Mouse (Mus musculus) heart, postnatal 14 days (tissue): ENCODE measurements around the gene Lyrm2. TPM values are rescaled to one million over a fixed set of nuclear protein-coding genes. Genes with fewer than 3 reads are reported as not detected.

Experiments
- DNase-seq, 2 experiments: peaks; one replicate each; pipeline ENCODE4 v3.0.0; 2021 to 2022
- intact Hi-C: fragments of 180-260 bp; cut with DNase I; formaldehyde crosslinking; loops from one replicate; pipeline ENCODE4 v1.15.1; 2025
- long read RNA-seq, 2 experiments: library from polyadenylated mRNA; stranded (forward); transcript quantifications; one replicate each; pipeline ENCODE4 v2.0.0; 2021
- total RNA-seq, 2 experiments: library from RNA; stranded (reverse); gene quantifications; 2 replicates each; pipeline ENCODE4 v1.2.3; 2021

Lyrm2 gene
- 10 to 100 TPM; 32.6 to 37.6 TPM for total RNA-seq
- long read RNA-seq, experiment 1, transcript Lyrm2-201 (3 exons, 465 nt) = major isoform, 23 of 24 reads
- long read RNA-seq, experiment 1, partial matches to known transcripts = 0 of 24 reads
- long read RNA-seq, experiment 1, other reads (novel, unspliced or antisense) = 0 of 24 reads
- long read RNA-seq, experiment 2, transcript Lyrm2-201 (3 exons, 465 nt) = major isoform, 27 of 28 reads
- long read RNA-seq, experiment 2, partial matches to known transcripts = 0 of 28 reads
- long read RNA-seq, experiment 2, other reads (novel, unspliced or antisense) = 1 of 28 reads

DNA sequence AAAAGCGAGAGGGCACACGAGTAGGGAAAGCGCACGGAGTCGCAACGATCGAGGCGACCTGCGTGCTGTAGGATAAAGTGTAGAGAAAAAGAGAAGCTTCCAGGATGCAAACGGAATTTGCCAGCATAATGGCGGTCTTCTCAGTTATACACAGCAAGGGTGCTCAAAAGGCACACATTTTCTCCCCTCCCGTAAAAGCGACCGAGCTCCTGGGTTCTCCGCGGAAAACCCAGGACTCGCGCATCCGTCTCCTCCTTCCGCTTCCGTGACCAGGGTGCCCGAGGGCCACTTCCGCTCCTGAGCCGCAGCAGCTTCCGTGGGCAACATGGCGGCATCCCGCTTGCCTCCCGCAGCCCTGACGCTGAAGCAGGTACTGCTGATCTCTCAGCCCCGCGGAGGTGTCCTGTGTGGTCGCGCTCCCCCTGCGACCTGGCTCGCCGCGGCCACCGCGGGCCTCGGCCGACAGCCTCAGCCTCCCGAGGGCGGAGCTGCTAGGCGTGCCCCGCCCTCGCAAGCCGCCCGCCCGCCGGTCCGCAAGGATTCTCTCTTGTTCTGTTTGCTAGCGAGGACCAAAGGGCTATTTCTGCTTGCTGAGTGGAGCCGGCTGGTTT is at the start of gene Lyrm2:
Lyrm2 (plus strand) TSS at position 288 of the 611 bp plus-strand sequence.
- intact Hi-C loops = loop anchor here (10.0 kb wide), 1 partner anchor 155 kb away; the partner anchor contains the start of gene Ankrd6
- peak; percentile 76 to 79 for DNase-seq

DNA sequence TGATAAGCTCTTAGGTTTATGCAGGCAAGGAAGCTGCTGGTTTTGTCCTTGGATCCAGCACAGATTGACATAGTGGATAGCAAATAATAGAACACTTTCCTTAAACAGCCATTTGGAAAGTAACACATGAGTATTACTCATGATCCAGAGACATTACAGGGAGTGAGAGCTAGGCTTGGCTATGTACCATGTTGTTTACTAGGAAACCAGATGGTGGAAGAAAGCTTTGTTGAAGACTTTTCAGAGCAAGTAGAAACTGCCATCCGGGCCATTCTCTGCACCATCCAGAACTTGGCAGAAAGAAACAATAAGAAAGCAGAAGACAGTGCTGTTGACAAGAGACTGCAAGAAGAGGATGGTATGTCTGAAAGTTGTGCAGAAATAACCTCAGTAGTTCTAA is 49.3 kb upstream of the Lyrm2 start:
- intact Hi-C loops = no loop called here
- DNase-seq = no peak

DNA sequence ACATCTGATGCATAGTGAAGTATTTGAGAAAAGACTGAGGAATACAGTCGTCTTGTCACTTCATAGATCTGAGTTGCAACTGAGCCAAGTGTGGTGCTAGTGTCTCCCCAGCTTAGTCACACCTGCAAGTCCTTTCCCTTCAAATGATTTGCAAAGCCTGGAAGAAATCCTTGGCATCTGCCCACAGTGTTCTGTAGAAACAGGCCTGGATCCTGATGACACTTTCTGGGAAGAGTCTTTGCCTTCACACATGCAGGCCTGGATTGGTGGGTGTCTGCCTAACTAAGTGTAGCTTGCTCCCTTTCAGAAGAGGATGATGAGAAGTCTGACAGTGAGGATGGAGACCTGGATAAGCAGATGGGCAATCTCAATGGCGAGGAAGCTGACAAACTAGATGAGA is 42.6 kb upstream of the Lyrm2 start:
- intact Hi-C loops = no loop called here

DNA sequence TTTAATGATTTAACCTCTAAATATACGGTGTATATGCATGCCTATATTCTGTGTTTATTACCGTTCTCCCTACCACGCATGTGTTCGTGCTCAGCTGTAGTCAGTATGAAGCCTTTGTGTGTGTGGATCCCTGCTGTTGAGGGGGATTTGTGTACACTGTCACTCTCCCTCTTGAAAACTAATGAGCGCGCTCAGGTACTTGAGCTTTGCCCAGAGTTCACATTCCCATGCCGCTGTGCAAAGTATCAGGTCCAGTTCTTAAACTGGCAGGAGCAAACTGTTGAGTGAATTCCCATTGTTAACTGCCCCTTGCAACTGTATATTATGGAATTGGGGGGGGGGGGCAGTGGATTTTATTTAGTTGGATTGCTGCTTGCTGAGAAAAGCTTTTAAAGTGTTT is 32.6 kb upstream of the Lyrm2 start:
- no peak for DNase-seq
- intact Hi-C loops = no loop called here

More for the DNA sequence above, 42.6 kb upstream of the Lyrm2 start:
- DNase-seq = no peak

DNA sequence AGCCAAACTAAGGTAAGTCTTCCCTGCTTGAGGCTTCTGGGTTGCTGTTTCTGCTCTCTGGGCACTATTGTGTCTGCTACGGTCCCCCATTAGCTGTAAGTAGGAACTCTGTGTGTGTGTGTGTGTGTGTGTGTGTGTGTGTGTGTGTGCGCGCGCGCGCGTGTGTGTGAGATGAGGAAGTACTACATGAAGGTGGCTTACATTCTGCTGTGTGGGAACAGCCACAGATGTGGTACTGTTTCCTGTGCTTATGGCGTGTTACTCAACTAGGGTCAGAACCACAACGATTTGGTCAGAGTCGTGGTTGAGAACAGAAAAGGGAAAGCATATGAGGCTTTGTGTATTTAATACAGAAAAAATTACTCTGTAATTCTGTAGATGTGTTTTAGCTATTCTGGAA is 32.0 kb upstream of the Lyrm2 start:
- intact Hi-C loops = no loop called here

DNA sequence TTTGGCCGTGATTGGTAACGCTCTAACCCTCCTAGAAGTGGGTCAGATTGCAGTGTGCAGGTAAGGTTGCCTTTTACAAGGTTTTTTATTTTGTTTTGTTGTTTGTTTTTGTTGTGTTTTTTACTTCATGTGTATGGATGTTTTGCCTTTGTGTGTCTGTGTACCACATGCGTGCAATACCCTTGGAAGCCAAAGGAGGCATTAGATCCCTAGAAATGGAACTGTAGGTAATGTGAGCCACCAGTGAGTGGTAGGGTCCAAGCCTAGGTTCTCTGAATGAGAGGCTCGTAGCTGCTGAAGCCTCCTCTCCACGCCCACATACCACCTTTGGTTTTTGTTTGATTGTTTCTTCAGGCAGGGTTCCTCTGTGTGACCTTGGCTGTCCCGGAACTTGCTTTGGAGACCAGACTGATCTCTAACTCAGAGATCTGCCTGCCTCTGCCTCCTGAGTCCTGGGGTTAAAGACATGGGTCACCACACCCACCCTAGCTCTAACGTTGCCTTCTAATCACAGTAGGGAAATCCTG is 29.7 kb upstream of the Lyrm2 start:
- intact Hi-C loops = no loop called here
- no peak for DNase-seq

More for the DNA sequence above, 32.0 kb upstream of the Lyrm2 start:
- DNase-seq = no peak

DNA sequence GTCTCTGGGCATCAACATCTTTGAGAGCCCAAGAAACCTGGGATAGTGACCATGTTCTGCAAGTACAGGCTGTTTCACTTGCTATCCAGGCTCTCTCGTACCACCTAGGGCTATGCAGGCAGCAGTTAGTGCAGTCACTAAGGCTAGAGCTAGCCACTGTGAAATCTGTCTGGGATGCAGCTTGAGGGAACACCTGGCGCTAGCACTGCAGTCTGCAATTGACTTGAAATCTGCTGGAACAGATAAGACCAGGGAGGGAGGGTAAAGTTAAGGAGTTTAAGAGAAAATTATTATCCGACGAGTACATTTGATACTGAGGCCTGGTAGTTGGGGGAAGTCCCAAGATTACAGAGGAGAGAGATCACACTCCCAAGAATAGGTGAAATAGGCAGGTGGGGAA is 20.1 kb upstream of the Lyrm2 start:
- intact Hi-C loops = no loop called here
- DNase-seq = no peak

DNA sequence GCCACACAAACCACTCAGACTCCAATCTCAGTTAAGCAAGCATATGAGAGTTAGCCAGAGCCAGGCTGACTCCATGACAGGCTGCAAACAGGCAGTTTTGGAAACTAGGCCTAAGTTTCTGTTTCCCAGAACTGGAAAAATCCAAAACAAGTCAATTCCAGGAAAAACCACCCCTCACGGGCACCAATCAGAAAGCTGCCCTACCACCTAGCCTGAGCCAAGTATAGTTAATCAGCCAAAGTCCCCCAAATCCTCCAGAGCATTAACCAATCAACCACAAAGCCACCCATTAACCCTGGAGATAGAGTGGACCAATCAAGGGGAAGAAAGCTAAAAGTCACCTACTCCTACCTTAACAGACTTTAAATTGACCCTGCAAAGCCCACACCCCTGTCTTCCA is 12.9 kb upstream of the Lyrm2 start:
- intact Hi-C loops = no loop called here
- DNase-seq = no peak

DNA sequence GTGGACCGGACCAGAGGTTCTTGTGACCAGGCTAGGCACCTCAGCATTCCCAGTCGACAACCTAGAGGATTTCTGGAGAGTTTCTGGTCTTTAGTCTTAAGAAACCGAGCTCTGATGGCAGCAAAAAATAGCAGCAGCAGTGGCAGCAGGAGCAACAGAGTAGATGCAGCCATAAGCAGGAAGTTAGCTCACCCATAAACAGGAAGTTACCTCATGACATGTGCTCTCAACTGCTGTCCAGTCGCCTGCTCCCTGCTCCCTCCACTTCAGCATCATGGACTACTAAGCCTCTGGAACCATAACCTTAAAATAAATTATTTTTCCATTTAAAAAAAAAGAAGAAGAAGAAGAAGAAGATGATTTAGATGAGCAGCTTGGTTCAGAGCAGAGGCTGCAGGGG is 11.0 kb upstream of the Lyrm2 start:
- no peak for DNase-seq
- intact Hi-C loops = no loop called here

DNA sequence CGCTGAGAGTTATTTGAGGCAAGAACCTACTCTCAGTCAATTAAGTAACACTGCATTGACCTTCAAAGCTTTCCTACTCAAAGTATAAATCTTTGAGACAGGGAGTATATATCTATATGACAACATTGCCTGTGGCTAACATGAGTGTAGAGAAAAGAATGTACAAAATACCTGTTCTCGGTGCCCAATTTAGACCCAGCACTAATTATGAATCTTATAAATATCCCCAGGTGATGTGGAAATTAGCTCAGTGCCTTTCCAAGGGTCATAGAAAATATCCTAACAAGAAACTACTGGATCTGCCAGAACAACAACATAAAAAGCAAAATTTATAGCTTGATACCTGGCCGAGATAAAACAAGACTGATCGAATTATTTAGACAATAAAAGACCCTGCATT is 1.1 kb upstream of the Lyrm2 start:
- intact Hi-C loops = no loop called here
- DNase-seq = no peak

DNA sequence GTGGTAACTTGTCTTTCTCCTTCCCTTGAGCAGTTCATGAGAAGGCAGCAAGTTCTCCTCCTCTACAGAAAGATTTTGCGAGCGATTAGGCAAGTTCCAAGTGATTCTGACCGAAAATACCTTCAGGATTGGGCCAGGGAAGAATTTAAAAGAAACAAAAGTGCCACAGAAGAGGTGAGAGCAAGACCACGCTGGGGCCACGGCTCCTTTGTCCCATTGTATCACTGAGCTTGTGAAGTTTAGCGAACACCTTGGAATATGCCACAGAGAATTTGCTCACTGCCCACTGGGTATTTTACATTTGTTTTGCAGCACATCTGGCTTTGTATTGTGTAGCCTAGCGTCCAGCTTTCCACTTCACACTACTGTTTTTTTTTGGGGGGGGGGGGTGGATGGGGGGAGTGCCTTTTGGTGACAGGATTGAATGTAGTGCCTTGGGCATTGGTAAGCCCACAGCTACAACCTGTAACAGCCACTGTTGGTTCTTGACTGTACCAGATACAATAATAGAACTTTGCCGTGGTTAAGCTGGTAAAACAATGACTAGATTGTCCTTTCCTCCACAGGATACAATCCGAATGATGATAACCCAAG is 621 bp downstream of the Lyrm2 start:
- intact Hi-C loops = loop anchor here (10.0 kb wide), 1 partner anchor 154 kb away; the partner anchor contains the start of gene Ankrd6
- DNase-seq = no peak

DNA sequence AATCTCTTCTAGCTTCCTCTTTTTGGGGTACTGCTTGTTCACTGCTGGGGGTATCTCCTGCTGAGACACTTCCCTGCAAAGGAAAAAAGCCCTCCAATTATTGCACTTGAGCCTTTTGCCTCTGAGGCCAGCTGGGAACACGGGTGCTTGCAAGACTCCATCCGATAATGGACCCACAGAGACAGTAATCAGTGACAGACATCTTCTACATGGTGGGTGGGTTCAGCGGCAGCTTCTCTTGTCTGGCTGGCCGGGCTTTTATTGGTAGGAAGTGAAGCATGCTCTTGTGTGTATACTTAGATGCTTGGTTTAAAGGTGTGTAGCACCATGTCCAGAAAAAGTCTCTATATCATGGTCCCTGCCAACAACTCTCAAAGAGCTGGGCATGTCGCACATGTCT is 17.4 kb downstream of the Lyrm2 start:
- DNase-seq = no peak
- intact Hi-C loops = loop anchor here (5.0 kb wide), 1 partner anchor 65 kb away; no protein-coding TSS in a partner anchor

DNA sequence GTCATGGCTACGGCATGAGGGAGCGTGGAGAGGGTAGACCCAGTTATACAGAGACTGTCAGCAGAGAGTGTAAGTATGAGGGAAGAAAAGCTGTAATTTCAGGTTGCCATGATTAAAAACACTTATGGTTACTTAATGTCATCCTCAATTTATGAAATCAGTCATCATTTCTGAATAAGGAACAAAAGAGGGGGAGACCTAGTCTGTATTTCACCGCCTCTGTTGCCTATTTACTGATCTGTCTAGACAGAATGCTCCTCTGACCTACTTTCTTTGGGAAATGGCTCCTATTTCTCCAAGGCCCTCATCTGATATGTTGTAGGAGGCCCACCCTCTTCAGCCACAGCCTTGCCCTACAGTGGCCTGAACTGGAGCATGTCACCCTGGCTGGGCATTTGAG is 20.6 kb downstream of the Lyrm2 start:
- no peak for DNase-seq
- intact Hi-C loops = no loop called here

DNA sequence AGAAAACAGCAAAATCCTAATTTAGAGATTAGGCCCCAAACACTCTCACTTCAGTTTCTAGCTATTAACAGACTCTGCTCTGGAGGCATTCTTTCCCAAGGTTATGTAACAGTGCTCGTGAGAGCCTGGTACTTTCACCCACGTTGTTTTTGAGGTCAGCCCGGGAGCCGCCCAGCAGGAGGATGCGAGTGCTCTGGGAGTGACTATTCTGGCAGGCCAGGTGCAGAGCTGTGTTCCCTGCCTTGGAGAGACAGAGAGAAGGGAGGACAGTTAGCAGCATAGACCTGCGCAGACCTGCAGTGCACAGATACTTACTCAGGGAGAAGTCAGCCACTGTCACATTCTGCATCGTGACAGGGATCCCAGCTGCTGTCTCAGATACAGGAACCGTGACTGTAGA is 24.2 kb downstream of the Lyrm2 start:
- DNase-seq = no peak
- intact Hi-C loops = no loop called here

DNA sequence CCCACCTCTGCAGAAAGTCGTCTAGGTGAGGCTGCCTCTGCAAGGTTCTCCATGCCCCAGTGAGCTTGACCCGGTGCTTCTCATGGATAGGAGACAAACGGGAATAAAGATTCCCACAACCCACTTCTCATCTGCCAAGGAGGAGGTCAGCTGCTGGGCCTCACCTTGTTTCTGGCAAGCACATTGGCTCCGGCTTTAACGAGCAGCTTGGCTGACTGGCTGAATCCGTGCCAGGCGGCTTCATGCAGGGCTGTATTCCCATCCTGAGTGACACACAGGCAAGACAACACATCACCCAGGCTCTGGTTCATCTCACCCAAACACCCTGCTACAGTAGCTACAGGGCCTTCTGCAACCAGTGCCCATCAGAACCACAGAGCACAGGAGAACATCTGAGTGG is 26.9 kb downstream of the Lyrm2 start:
- DNase-seq = peak; percentile 27 to 37

DNA sequence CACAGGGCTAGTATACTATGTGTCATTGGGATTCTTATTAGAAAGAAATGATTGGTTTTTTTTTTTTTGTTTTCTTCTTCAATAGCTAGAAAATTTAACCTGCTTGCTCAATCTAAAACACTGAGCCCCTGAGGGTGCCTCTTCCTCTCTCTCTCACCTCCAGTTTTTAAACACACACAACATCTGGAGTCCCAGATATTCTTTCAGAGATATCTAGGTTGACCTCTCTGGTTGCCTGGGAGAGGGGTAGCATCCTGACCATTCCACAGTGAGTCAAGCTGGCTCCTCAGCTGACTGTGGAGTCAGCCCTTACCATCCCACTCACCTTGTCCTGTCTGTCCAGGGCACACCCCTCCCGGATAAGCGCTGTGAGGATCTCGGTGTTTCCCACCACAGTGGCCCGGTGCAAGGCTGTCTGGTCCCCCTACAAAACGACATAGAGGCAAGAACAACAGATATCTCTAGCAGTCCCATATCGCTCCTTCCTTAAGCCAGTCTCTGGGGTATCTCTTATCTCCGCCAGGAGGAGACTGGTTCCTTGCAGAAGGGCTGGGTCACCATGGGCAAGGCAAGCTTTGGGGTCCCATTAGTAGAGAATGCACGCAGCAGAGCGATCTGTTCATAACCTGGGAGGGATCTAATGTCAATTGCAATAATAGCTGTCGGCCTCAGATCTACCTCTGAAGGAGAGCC is 28.5 kb downstream of the Lyrm2 start:
- intact Hi-C loops = no loop called here
- DNase-seq = no peak

More for the DNA sequence above, 26.9 kb downstream of the Lyrm2 start:
- intact Hi-C loops = no loop called here

DNA sequence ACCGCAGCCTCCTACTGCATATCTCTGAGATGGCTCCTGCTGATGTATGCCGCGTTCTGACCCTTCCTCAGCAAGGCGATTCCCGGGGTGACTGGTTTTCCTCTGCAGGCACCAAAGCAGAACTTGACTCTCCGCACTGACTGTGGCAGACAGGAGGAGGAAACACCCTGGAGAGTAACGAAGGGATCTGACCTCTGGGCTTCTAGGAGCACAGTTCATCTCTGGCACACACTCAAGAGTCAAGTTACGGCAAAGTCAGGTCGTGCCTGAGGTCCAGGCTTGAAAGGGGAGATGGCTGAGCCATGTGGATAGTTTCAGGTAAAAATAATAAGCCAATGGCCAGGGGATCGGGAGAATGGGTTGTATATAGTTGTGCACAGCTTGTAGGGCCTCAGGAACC is 29.3 kb downstream of the Lyrm2 start:
- no peak for DNase-seq
- intact Hi-C loops = no loop called here

DNA sequence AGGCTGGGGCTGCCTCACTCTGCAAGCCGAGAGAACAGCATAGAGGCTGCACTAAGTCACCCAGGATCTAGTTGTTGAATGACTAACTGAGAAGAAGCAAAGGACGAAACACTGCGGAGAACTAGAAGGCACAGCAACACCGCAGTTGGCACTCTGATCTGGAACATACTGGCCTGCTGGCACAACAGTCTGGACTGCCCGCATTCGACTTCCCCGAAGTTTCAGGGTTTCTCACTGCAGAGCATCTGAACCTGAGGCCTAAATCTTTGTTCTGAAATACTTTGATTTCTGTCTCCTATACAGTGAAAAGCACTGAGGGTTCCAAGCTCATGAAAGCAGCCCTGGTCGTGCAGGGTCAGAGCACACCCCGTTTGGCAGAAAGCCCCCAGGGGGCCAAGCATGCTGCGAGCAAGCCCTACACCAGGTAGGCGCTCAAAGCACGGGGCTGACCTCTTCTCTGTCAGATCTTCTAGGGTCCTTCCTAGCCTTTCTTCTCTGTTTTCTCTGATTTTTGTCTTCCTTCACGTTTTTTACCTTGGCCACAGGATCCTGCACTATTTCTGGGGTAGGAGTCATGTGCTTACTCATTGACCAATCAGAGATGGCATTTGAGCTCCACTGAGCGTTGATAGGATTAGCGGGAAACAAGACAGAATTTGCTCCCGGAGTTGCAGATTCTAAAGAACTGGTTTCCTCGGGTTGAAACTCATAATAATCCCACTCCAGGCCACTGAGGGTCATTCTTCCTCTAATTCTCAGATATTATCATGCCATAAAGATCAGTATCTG is 33.6 kb downstream of the Lyrm2 start:
- intact Hi-C loops = no loop called here
- DNase-seq = no peak

DNA sequence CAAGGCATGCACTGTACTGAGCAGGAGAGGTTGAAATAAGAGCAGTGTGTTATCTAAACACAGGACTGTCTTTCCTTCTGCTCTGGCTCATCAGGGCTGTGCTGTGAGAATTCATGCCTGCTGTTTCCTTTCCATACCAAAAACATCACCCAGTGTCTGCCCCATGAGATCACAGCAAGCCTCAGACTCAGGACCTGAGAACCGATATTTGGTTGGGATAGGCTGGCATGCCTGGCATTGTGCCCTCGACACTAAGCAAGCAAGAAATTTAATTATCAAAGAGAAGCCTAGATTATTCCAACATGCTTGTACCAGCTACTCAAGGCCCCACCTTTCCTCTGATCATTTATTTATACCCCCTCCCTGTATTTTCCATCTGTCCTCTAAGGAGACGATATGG is 34.5 kb downstream of the Lyrm2 start:
- intact Hi-C loops = no loop called here
- DNase-seq = no peak

DNA sequence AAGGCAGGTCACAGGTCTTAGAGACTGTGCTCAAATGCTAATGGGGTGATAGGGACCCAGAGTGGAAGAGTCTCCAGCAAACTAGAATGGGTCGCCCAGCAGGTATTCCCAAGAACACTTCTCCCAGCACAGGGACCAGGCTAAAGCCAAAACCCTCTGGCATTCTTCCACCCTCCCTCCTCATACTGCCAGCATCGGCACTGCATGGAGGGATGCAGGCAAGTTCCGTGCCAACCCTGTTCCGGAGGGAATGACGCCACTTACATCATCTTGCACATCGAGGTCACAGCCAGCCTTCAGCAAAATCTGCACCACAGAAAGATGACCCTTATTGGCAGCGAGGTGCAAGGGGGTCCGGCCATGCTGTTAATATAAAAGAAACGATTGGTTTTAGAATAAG is 36.0 kb downstream of the Lyrm2 start:
- intact Hi-C loops = no loop called here
- no peak for DNase-seq
